Mouse (Mus musculus) testis, postnatal 10 days (tissue): Measurements from ENCODE around the gene Gorab.

ENCODE experiments used
- DNase-seq: peaks from one replicate; pipeline ENCODE4 v3.0.0; 2021; ENCODE audit warnings: low spot score

Gorab gene

DNA sequence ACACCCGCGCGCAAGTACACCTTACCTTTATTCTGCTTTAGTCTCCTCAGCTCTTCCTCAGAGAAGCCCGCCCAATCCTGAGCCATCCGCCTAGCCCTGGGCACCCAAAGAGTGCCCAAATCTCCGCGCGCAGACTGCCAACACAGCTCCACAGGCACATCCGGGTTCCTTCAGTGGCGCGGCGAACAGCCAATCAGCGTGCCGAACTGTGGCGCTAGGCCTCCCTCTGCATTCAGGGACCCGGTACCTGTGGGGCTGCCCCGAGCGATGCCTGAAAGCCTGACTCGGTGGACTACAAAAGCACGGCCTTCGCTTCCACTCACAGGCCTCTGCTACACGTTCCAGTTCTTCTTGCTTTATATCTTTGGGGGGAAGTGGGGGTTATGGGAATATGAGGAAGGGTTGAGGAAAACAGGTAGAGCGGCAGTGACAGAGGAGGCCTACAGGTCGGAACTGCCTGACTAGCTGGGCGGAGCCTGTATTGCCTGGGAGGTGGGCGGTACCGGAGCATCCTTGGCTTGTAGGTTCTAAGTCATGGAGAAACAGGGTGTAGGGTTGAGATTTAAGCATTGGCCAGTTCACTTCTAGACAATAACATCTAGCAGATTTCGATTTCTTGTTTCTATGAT, at the start of gene Gorab:
Gorab (minus strand) TSS at position 172 of the 629 bp plus-strand sequence.
- DNase-seq, result peak; percentile 94

DNA sequence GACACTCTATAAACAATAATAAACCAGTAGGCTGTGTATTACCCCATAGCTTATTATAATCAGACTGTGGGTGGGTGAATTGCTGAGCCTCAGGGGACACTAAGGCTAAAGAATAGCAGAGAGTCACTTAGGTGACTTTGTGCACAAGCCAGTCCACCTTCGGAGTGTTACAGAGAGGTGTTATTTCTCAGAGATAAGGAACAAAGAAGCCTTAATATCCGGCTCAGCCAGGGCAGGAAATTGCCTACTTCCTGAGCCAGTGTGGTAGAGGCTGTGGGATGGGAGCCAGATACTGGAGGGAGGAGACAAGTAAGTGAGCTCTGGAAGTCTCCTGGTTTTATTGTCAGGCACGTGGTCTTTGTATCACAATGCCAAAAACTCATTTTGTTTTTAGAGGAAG, 40.4 kb upstream of the Gorab start:
- DNase-seq, result no peak

GRCm38 (mm10) chr1:163439002-163439401, 35.5 kb upstream of the Gorab start:
- no peak for DNase-seq

DNA sequence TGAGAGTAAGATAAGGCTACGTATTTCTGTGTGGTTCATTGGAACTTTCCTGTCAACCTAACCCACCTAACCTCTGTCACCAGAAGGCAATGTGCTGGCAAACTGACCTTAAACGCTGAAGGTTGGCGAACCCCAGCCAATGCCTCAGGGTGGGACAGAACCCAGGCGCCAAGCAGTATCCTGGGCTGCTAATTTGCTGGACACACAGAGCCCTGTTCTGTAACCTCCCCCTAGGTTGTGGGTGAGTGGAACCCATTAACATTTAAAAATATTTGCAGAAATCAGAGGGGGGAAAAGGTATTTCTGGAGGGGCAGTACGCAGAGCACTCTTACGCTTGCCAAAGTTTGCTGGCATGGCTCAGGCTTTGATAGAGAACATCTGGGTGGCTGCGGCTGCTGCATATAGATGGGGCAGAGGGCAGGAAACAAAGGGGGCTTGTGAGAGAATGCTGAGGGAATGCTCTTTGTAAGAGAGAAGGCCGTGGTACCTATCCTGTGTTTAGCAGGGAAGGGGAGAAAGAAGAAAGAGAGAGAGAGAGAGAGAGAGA, 20.1 kb upstream of the Gorab start:
- no peak for DNase-seq

DNA sequence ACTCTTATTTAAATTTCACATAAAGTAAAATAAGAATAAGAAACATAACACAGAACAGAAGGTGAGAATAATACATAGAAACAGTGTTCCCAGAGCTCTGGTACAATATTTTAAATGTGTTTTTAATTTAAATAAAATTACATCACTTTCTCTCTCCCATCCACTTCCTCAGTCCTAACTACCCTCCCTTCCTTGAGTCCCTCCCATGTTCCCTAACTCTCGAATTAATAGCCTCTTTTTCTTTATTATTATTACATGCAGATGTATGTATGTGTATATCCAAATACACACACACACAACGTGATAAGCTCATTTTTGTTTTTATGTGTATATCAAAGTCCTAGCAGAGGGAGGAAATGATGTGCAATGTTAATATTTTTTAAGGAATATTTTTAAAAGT, 13.7 kb upstream of the Gorab start:
- DNase-seq, result no peak

- DNase-seq, result no peak
Observed at GRCm38 (mm10) chr1:163414200-163414599, 10.7 kb upstream of the Gorab start.

GRCm38 (mm10) chr1:163406203-163406602, 2.7 kb upstream of the Gorab start:
- DNase-seq, result no peak

DNA sequence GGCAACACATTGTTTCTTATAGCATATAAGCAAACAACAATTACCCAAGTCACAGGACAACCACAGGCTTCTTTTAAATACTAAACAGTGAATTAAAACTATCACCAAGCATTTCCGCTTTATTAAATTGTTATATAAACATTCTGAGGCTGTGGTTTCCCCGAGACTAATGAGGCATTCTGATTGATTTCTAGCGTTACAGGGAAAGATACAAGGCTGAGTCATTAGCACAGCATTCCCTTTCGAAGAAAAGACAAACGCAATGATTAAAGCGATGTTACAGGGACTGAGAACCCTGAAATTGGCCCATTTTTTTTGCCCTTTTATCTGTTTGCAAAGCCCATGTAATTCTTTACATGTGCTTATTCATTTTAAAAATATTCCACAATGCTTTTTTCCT, 12.1 kb downstream of the Gorab start:
- no peak for DNase-seq

GRCm38 (mm10) chr1:163390044-163390443, 13.4 kb downstream of the Gorab start:
- DNase-seq, result no peak

- no peak for DNase-seq
Observed at GRCm38 (mm10) chr1:163386196-163386595, 17.3 kb downstream of the Gorab start.

GRCm38 (mm10) chr1:163383442-163384027, 19.9 kb downstream of the Gorab start:
- DNase-seq, result no peak

- no peak for DNase-seq
Observed at GRCm38 (mm10) chr1:163382048-163382719, 21.3 kb downstream of the Gorab start.

- DNase-seq, result no peak
Observed at GRCm38 (mm10) chr1:163380591-163380990, 22.9 kb downstream of the Gorab start.

DNA sequence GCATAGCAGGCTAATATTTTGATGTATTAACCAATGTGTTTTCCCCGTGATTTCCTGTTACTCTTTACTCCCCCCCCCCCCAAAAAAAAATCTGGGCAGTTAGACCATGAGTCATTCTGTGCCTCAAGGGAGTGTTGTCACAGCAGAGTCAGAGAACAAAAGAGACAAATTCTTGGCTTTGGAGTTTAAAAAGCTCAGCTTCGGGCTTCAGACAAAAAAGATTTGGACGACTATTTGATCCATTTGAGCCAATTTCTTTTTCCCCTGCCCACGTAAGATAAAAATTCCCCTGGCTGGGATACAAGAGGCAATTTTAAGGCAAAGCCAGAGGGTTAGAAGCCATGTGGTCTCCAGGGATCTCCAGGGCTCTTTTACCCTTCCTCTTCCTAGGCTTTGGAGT, 23.4 kb downstream of the Gorab start:
- DNase-seq, result no peak

DNA sequence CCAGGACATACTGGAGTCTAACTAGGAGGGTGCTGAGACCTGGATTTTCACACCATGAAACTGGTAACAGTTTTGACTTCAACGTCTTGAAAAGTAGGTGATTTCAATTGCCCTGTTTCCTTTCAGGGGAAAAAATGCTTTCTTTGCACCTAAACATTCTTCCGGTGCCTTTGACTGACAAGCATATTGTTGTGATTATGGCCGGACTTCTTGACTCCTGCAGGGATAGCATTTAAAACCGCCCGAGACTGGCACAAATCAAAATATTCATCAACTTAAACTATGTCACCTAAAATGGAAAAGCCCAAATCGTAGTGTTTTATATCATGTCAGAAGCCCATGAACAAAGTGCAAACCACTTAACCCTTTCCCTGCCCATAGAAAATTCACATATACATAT, 25.5 kb downstream of the Gorab start:
- no peak for DNase-seq

- DNase-seq, result no peak
Observed at GRCm38 (mm10) chr1:163376818-163377581, 26.5 kb downstream of the Gorab start.

DNA sequence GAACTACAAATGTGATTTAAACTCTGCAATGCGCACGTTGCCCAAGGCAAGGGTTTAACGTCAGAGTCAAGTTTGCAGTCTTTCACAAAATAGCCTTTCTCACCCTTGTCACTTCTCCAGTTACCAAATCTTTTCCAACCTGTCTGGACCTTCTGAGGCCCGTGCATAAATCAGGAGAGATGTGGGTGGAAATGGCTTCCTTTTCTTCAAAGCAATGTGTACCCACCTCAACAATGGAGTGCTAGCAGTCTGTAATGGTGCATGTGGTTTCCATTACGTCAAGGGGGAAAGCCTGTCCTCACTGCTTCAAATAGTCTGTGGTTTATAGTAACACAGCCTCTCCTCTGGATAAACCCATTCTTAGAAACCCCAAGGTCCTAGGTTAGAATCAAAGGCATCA, 29.0 kb downstream of the Gorab start:
- no peak for DNase-seq

- DNase-seq, result no peak
Observed at GRCm38 (mm10) chr1:163362202-163362601, 41.3 kb downstream of the Gorab start.

- no peak for DNase-seq
Observed at GRCm38 (mm10) chr1:163361376-163361775, 42.1 kb downstream of the Gorab start.

GRCm38 (mm10) chr1:163360796-163361195, 42.7 kb downstream of the Gorab start:
- no peak for DNase-seq

GRCm38 (mm10) chr1:163359521-163359920, 43.9 kb downstream of the Gorab start:
- no peak for DNase-seq

DNA sequence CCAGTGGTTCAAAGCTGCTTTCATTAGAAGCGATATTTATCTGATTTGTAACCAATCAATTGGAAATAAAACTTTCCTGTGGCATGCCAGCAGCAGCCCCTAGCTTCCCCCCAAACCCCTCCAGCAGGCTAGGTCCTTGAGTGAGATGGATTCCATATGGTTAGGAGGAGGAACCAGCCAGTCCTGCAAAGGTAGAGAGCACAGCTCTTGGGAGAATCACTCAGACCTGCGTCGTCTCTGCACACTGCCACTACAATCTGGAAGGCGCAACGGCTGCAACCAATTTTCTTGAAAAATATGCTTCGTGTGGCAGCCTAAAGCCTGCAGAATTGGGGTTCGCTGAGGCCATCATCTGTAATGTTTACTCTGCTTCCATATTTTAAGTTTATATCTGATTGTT, 45.3 kb downstream of the Gorab start:
- DNase-seq, result no peak

GRCm38 (mm10) chr1:163357733-163358132, 45.7 kb downstream of the Gorab start:
- DNase-seq, result no peak
